Mouse (Mus musculus) CH12.LX (cell line): ENCODE results near the gene Ccdc127.
A peak's percentile ranks its signal among the peaks of the same experiment; 100 is the strongest.

Source experiments
- BHLHE40 ChIP-seq: IDR thresholded peaks from 2 replicates; pipeline ENCODE4 v1.6.1; 2011; ENCODE audit warnings: mild to moderate bottlenecking, low read depth, low read length, improper control_type of control experiment
- CTCF ChIP-seq, 2 experiments: IDR thresholded peaks in 1 of 2; conservative IDR thresholded peaks in 1 of 2; 2 replicates each; pipeline ENCODE4 v1.5.1; 2011 to 2012; ENCODE audit warnings: low read depth in 2 of 2, low read length in 2 of 2, improper control_type of control experiment in 1 of 2, inconsistent platforms in 1 of 2, mild to moderate bottlenecking in 1 of 2, moderate library complexity in 1 of 2
- MAX ChIP-seq: IDR thresholded peaks from 2 replicates; pipeline ENCODE4 v1.6.1; 2011; ENCODE audit warnings: low read length, improper control_type of control experiment
- ZNF384 ChIP-seq: IDR thresholded peaks from 2 replicates; pipeline ENCODE4 v1.6.1; 2012; ENCODE audit warnings: low read depth, low read length, improper control_type of control experiment, inconsistent platforms

DNA sequence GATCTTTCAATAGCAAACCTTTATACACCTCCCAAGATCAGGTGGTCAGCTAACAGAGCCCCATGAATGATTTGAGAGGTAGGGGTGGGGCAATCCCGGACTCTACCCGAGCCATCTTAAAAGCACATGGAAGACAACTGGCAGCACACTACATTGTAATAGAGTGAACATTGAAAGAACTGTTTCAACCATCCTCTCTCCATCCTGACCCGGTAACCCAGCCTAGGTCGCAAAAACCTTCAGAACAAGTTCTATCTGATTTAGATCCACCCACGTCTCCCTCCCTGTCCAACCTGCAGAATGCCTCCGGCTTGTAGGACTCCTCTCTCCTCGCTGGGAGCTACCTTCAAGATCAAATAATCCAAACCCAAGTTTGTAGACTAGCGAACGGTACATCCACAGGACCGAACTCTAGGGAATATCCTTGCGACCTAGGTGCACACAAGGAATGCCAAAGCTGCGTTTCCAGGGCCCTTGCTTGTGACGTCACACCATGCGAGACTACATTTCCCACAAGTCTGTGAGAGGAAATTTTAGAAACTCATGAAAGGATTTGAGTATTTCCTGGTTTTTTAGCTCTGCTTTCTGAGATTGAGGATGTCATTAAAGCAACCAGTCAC is 40.4 kb downstream of the Ccdc127 start, which contains the start of gene Zfp72:
- peak; percentile 37; the same call in 1 of the 2 replicates for TF ChIP-seq MAX
- TF ChIP-seq ZNF384, result no peak
- TF ChIP-seq BHLHE40, result no peak
- no peak for TF ChIP-seq CTCF (conservative IDR thresholded peaks at IDR 0.05 in 1 of 2, IDR thresholded peaks at IDR 0.05 in 1 of 2; ENCODE audit: low read depth in 2 of 2, low read length in 2 of 2)
